Mouse (Mus musculus) ES-E14 (cell line): ENCODE results near the gene Dus1l. TPM values are rescaled to one million over a fixed set of nuclear protein-coding genes. Genes with fewer than 3 reads are reported as not detected.
A peak's percentile ranks its signal among the peaks of the same experiment; 100 is the strongest.
"Not testable (repeated sequence)": the region's sequence is repeated elsewhere in the genome, so short reads cannot be mapped to it uniquely, and the experiment has no call there.

Source experiments
- DNase-seq: peaks from one replicate; pipeline ENCODE4 v3.0.0-alpha.2; 2013; ENCODE audit warnings: low read depth, low spot score
- H3K27ac ChIP-seq: 2 replicates; pipeline ENCODE4 v1.5.1; 2012; ENCODE audit warnings: low read depth, mild to moderate bottlenecking, low read length, moderate library complexity, mixed read lengths; ENCODE audit not compliant: poor library complexity, insufficient read depth, severe bottlenecking
- H3K36me3 ChIP-seq: 2 replicates; pipeline ENCODE4 v1.6.1; 2012; ENCODE audit warnings: mild to moderate bottlenecking, low read length, moderate library complexity, mixed read lengths; ENCODE audit not compliant: control insufficient read depth, poor library complexity, insufficient read depth, severe bottlenecking
- H3K4me1 ChIP-seq, 2 experiments: fragments of 150-350 bp in 1 of 2; sonication (generic) in 1 of 2; 2 replicates each; pipeline ENCODE4 v1.6.1; 2012; ENCODE audit warnings: low read length in 2 of 2, mild to moderate bottlenecking in 1 of 2, mixed read lengths in 1 of 2; ENCODE audit not compliant: control insufficient read depth in 2 of 2, insufficient read depth in 2 of 2, poor library complexity in 1 of 2
- H3K4me3 ChIP-seq, 2 experiments: fragments of 150-350 bp in 1 of 2; sonication (generic) in 1 of 2; 2 replicates each; pipeline ENCODE4 v1.5.1; 2012; ENCODE audit warnings: low read length in 2 of 2, low read depth in 1 of 2, mild to moderate bottlenecking in 1 of 2, mixed read lengths in 1 of 2; ENCODE audit not compliant: insufficient read depth in 1 of 2, poor library complexity in 1 of 2, severe bottlenecking in 1 of 2
- H3K9ac ChIP-seq: 2 replicates; pipeline ENCODE4 v1.6.1; 2012; ENCODE audit warnings: low read depth, mild to moderate bottlenecking, low read length, mixed read lengths; ENCODE audit not compliant: poor library complexity, insufficient read depth, severe bottlenecking
- H3K9me3 ChIP-seq: fragments of 150-350 bp; sonication (generic); 2 replicates; pipeline ENCODE4 v1.6.1; 2012; ENCODE audit warnings: low read depth, mild to moderate bottlenecking, low read length; ENCODE audit not compliant: control insufficient read depth, insufficient read depth
- CHD2 ChIP-seq: IDR thresholded peaks from 2 replicates; pipeline ENCODE4 v1.6.1; 2014; ENCODE audit warnings: mild to moderate bottlenecking, low read depth, low read length, inconsistent platforms
- HCFC1 ChIP-seq: IDR thresholded peaks from 2 replicates; pipeline ENCODE4 v1.6.1; 2012; ENCODE audit warnings: low read length, inconsistent platforms, borderline replicate concordance; ENCODE audit not compliant: insufficient read depth
- MAFK ChIP-seq: IDR thresholded peaks from 2 replicates; pipeline ENCODE4 v1.6.1; 2014; ENCODE audit warnings: mild to moderate bottlenecking, low read depth, low read length, inconsistent platforms; ENCODE audit not compliant: insufficient read depth
- ZC3H11A ChIP-seq: IDR thresholded peaks from 2 replicates; pipeline ENCODE4 v1.6.1; 2012; ENCODE audit warnings: low read depth, mild to moderate bottlenecking, inconsistent platforms, low read length, borderline replicate concordance
- ZNF384 ChIP-seq: IDR thresholded peaks from 2 replicates; pipeline ENCODE4 v1.6.1; 2012; ENCODE audit warnings: low read depth, low read length, inconsistent platforms
- in situ Hi-C, 2 experiments: fragments of 600-800 bp; cut with MboI; formaldehyde crosslinking; loops; one replicate each; pipeline ENCODE4 v1.15.1; 2025; ENCODE audit warnings: low sequenced_read_pairs in 2 of 2, inconsistent platforms in 1 of 2; ENCODE audit not compliant: unreplicated experiment in 2 of 2
- total RNA-seq: library from RNA; depleted of rRNA; stranded (reverse); fragments of 300-350 nt; gene quantifications from 2 replicates; pipeline ENCODE4 v1.2.3, GENCODE M21; 2012

The Dus1l gene
- total RNA-seq, 1 experiment = 101 TPM

DNA sequence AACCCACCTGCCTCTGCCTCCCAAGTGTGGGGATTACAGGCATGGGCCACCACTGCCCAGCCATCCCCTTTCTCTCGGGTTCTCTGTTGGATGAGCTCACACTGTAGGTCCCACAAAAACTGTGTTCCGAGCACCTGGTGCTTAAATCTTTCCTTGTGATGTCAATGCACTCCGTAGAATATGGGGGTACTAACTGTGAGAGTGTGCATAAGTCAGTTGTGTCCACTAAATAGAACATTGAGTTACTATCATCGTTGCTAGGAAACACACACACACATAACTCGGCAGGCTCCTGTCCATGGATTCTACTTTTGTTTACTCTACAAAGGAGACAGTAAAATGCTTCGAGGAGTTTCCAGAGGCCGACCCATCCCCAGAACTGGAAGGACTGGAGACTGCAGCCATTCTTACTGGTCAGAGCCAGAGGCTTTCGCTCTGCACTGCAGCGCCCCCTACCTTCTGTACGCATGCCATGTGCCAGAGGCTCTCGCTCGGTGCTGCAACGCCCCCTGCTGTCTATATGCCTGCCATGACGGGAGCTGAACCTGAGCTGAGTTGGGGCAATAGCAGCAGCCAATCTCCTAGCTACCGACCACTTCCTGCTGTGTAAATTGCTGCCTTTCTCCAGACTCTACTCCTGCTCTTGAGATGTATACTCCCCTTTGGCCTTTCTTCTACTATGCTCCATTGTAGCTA is 20.3 kb downstream of the Dus1l start:
- H3K4me3 ChIP-seq = no peak overlapping the region
- TF ChIP-seq ZNF384 (no peak), ZC3H11A (peak; percentile 93), CHD2 (no peak), HCFC1 (peak; percentile 41; the same call in 1 of the 2 replicates), MAFK (no peak)

DNA sequence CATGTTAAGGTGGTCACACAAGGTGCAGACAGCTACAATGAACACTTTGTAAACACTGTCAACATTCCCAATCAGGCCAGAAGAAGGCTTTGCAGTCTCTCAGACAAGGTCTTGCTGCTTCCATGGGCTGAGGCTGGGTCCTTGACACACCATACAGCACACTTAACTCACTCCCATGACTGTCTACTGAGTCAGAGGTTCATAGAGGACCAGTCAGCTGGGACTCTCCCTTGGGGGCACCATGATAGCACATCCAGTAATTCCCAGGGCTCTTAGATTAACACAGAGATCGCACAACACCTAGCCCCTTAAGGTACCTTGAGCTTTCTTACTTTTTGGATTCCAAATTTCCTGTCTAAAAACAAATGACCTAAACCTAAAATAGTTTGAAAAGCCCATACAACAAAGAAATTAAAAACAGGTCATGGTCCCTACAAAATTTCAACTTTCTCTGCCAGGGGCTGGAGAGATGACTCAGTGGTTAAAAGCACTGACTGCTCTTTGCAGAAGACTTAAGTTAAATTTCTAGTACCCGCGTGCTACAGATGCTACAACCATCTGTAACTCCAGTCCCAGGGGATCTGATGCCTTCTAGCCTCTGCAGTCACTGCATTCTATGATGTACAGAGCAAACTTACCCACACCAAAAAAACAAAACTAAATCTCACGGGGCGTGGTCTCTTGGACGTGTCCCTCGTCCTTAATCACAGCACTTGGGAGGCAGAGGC is 22.6 kb downstream of the Dus1l start:
- in situ Hi-C loops = no loop called here

More for the DNA sequence above, 20.3 kb downstream of the Dus1l start:
- H3K27ac ChIP-seq = no peak overlapping the region
- no peak overlapping the region for H3K9ac ChIP-seq
- in situ Hi-C loops = loop anchor here in 1 of 2 experiments (5.0 kb wide), 1 partner anchor 49 kb away; the partner anchor contains the start of gene Dcxr
- H3K36me3 ChIP-seq = no peaks in the 10 kb centered on the region
- H3K4me1 ChIP-seq = peaks cover 13 to 26% of the 10 kb centered on the region in 2 experiments
- H3K9me3 ChIP-seq = no peaks in the 10 kb centered on the region
- DNase-seq = peak; percentile 93

DNA sequence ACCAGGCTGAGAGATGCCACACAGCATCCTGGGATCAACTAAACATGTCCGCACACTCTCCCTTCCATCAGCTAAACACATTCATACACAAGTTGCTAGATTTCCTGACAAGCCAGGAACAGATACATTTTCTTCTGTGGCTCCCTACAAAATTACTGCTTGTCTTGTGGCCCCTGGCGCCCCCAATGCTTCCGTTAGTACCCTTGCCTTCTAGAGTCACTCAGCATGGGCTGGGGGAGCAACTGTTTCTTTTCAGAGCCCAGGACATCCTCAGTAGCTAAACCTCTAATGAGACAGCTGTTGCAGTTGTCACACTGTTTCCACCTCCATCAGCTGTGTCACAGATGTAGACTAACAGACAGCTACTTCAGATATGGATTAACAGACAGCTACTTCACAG is 23.5 kb downstream of the Dus1l start:
- Histone ChIP-seq H3K9me3 (no peaks in the 10 kb centered on the region), H3K36me3 (no peaks in the 10 kb centered on the region), H3K4me3 (no peak overlapping the region), H3K9ac (no peak overlapping the region), H3K27ac (no peak overlapping the region), H3K4me1 (peaks cover 0 to 13% of the 10 kb centered on the region in 2 experiments; a peak in 2 of 4 replicates)
- TF ChIP-seq ZNF384 (no peak), MAFK (no peak), ZC3H11A (no peak), CHD2 (no peak), HCFC1 (no peak)
- in situ Hi-C loops = no loop called here
- DNase-seq = no peak

More for the DNA sequence above, 22.6 kb downstream of the Dus1l start:
- no peak overlapping the region for H3K27ac ChIP-seq
- TF ChIP-seq CHD2 (no peak), ZNF384 (no peak), HCFC1 (no peak), MAFK (no peak), ZC3H11A (no peak)
- DNase-seq = no peak
- no peak overlapping the region for H3K9ac ChIP-seq
- no peaks in the 10 kb centered on the region for H3K36me3 ChIP-seq
- H3K9me3 ChIP-seq = no peaks in the 10 kb centered on the region
- H3K4me3 ChIP-seq = no peak overlapping the region
- H3K4me1 ChIP-seq = peaks cover 0 to 12% of the 10 kb centered on the region in 2 experiments; a peak in 2 of 4 replicates

DNA sequence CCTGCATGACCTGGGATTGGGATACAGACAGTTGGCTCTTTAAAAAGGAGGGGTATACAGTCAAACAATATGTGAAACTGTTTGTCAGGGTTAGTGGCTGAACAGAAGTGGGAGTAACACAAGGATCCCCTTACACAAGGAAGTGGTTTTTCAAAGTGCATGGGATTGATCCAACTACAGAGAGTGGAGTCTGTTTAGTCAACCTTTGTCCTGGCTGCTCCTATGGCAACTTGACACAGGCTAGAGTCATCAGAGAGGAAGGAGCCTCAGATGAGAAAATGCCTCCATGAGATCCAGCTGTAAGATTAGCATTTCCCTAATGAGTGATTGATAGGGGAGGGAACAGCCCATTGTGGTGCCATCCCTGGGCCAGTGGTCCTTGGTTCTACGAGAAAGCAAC is 28.0 kb downstream of the Dus1l start:
- H3K9ac ChIP-seq = no peak overlapping the region
- H3K4me3 ChIP-seq = no peak overlapping the region
- no peaks in the 10 kb centered on the region for H3K9me3 ChIP-seq
- no peak overlapping the region for H3K27ac ChIP-seq
- peaks cover 0 to 15% of the 10 kb centered on the region in 2 experiments; a peak in 2 of 4 replicates for H3K4me1 ChIP-seq
- H3K36me3 ChIP-seq = no peaks in the 10 kb centered on the region
- in situ Hi-C loops = no loop called here
- DNase-seq = no peak
- TF ChIP-seq CHD2 = no peak
- no peak for TF ChIP-seq ZNF384
- TF ChIP-seq ZC3H11A = no peak
- TF ChIP-seq HCFC1 = no peak
- TF ChIP-seq MAFK = no peak

DNA sequence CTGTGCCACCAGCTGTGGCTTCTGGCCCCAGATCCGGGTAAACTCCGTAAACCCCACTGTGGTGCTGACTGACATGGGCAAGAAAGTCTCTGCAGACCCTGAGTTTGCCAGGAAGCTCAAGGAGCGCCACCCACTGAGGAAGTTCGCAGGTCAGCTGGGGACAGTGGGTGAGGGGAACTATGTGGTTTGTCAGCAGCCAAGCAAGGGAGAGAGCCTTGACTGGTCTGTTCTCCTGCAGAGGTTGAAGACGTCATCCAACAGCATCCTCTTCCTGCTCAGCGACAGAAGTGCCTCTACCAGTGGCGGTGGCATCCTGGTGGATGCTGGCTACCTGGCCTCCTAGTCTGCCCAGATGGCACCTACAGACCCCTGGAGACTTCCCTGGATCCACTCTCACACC is 29.2 kb downstream of the Dus1l start:
- DNase-seq, H3K27ac ChIP-seq, H3K36me3 ChIP-seq, in situ Hi-C loops, H3K9ac ChIP-seq, H3K9me3 ChIP-seq, H3K4me3 ChIP-seq: not testable (repeated sequence)
- H3K4me1 ChIP-seq = peaks cover 0 to 15% of the 10 kb centered on the region in 2 experiments; a peak in 2 of 4 replicates

DNA sequence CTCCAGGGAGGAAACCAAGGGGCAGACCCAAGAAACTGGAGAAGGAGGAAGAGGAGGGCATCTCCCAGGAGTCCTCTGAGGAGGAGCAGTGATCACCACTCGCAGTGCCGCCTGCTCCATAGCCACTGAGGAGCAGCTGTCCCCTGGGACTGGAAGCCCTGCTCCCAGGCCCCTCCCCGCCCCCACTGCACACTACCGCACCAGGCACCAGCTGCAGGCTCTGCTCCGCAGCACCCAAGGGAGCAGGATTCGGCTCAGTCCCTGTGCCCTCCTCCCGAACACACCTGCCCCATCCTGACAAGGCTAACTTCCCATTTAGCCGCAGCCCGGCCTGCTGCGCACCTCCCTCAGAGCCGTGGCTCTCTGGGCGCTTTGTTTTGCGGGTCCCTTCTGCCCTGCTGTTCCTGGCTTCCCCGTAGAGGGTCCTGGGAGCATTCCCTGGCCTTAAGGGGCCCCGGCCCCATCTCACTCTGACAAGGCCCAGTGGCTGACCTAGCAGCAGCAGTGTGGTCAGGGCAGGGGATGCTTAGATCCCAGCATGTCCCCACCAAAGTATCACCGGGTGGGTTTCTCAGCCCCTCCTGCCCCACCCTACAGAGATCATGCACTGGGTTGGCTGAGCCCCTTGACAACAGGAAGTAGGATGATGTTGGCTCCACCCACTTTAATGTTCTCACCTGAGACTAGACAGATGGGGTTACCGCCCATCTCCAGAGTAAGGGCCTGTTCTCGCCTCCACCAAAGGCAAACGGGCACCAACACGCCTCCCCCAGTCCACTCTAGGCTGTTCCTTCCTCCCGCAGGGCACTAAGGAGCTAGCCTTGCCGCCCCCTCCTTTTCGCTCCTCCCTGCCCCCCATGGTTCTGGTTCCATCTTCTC is 32.8 kb downstream of the Dus1l start:
- Histone ChIP-seq H3K4me3 (peak overlapping the region in 1 of 2 experiments; percentile 45; a peak in 2 of 4 replicates), H3K4me1 (peaks cover 0 to 13% of the 10 kb centered on the region in 2 experiments; a peak in 2 of 4 replicates)
- in situ Hi-C loops, H3K9me3 ChIP-seq, H3K27ac ChIP-seq, DNase-seq, H3K9ac ChIP-seq, H3K36me3 ChIP-seq: not testable (repeated sequence)
